Mouse (Mus musculus) embryonic fibroblast, embryonic 13.5 days (primary cell): ENCODE results near the gene Anks1.

Experiments used
- CTCF ChIP-seq: IDR thresholded peaks from 2 replicates; pipeline ENCODE4 v1.5.1; 2011; ENCODE audit warnings: mild to moderate bottlenecking, control low read depth, low read length, moderate library complexity, borderline replicate concordance; ENCODE audit not compliant: insufficient read depth
- POLR2A ChIP-seq: IDR thresholded peaks from 2 replicates; pipeline ENCODE4 v1.6.1; 2011; ENCODE audit warnings: low read depth, mild to moderate bottlenecking, control low read depth, low read length, moderate library complexity

GRCm38 (mm10) chr17:28080045-28080816, 171.1 kb downstream of the Anks1 start, which contains the start of gene Tcp11:
- no peak for TF ChIP-seq CTCF
- no peak for TF ChIP-seq POLR2A
